Mouse (Mus musculus): ENCODE data around the gene Osbpl10. TPM values are rescaled to one million over a fixed set of nuclear protein-coding genes. Genes with fewer than 3 reads are reported as not detected.

Osbpl10 gene
- total RNA-seq, 2 experiments from 2014 or later: not detected

- ATAC-seq (replicated peaks; ENCODE audit: poor library complexity): no peak
These were observed 86.5 kb downstream of the Osbpl10 start for GRCm38 (mm10) chr9:115064834-115065233.

GRCm38 (mm10) chr9:115067071-115067470 is 88.7 kb downstream of the Osbpl10 start:
- ATAC-seq (replicated peaks; ENCODE audit: poor library complexity): no peak

GRCm38 (mm10) chr9:115075191-115075590 is 96.8 kb downstream of the Osbpl10 start:
- no peak for ATAC-seq (replicated peaks; ENCODE audit: poor library complexity)

GRCm38 (mm10) chr9:115088295-115088993 is 110.1 kb downstream of the Osbpl10 start:
- ATAC-seq (replicated peaks; ENCODE audit: poor library complexity): peak; percentile 100

DNA sequence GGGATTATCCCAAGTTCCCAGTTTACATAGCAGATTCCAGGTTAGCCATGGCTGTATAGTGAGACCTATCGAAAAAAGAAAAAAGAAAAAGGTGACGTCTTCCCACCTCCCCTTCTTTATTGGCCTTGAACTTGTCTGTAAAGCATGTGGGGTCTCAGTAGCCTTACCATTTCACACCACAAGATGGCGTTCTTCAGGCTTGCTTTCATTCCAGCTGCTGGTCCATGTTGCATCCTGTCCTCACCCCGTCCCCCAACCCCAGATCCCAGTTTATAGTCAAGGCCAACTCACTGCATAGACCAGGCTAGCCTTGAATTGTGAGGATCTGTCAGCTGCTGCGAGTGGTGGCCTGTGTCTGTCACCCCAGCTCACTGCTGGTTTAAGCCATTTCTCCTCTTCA is 111.3 kb downstream of the Osbpl10 start:
- no peak for ATAC-seq (replicated peaks; ENCODE audit: poor library complexity)

- no peak for ATAC-seq (replicated peaks; ENCODE audit: poor library complexity)
These were observed 118.1 kb downstream of the Osbpl10 start for GRCm38 (mm10) chr9:115096481-115096880.

DNA sequence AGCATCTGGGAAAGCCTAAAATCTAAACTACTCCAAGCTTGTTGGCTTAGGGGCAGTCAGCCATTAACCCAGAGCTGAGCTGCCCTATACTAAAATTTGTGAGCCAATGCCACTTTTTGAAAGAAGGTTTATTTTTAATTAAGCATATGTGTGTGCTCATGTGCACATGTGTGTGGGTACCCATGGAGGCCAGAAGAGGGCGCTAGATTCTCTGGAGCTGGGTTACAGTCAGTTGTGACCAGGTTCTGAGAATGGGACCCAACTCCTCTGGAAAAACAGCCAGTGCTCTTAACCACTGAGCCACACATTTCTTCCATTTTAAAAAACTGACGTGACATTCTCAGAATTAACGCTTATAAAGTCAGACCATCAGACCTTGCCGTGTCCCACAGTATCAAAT is 119.0 kb downstream of the Osbpl10 start:
- no peak for ATAC-seq (replicated peaks; ENCODE audit: poor library complexity)

DNA sequence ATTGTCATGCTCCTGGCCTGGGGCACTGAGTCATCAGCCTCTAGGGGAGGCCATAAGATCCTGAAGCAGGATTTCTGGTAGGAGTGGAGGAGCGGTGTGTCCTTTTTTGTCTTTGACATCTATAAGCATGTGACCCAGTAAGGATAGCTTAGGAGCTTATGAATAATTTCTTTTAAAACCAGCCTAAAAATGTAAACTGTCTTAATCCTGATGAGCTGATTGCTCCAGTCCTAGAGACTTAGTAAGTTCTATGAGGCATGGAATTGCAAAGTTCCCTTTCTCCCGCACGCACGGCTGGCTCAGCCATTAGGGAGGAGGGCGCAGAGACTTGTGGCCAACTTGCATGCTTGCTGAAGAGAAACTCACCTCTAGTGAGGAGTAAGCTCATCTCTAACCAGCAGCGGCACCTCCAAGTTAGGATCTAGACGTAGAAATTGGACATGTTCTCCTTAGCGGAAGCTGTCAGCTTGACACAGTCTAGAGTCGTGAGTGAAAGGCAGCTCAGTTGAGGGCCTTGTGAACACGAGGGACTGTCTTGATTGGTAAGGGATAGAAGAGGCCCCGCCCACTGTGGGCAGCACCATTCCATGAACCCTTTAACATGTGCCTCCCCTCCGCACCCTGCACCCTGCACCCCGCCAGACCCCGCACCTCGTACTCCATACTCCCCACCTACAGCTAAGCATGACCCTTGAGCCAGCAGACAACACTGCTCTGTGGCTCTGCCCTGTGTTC is 122.0 kb downstream of the Osbpl10 start:
- no peak for ATAC-seq (replicated peaks; ENCODE audit: poor library complexity)

DNA sequence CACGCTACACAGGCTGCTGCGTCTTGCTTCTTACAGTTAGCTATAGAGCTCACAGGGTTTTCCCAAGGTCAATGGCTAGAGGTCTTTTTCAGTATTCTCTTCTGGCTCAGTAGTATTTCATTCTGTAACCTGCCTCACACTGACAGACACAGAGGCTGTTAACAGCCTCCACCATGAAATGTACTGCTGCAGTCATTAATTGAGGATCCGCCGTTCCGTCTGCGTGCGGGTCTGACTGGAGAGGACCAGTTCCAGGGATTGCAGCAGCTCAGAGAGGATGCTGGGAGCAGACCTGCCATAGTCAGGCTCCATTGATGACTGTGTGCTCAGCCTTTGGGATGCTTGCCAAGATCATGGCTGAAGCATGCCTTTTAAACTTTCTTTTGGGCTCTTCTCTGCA is 129.1 kb downstream of the Osbpl10 start:
- ATAC-seq (replicated peaks; ENCODE audit: poor library complexity): no peak

- ATAC-seq (replicated peaks; ENCODE audit: poor library complexity): no peak
These were observed 132.3 kb downstream of the Osbpl10 start for GRCm38 (mm10) chr9:115110655-115111054.

DNA sequence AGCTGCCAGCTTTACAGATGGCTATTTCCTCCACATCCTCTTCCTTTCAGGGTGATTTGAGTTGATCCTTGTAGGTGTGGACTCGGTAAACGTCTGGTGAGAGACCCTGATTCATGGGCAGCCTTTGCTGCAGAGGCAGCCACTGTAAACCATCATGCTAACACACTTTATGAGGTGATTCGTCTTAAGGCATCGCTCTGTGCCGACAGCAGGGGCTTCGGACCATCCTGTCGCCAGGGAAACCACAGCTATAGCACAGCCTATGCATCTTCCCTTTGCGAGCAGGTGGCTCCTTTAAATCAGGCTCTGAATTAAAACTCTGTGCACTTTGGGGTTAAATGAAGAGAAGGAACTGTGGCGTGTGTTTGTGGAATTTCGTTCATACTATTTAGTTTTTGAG is 138.9 kb downstream of the Osbpl10 start:
- no peak for ATAC-seq (replicated peaks; ENCODE audit: poor library complexity)

DNA sequence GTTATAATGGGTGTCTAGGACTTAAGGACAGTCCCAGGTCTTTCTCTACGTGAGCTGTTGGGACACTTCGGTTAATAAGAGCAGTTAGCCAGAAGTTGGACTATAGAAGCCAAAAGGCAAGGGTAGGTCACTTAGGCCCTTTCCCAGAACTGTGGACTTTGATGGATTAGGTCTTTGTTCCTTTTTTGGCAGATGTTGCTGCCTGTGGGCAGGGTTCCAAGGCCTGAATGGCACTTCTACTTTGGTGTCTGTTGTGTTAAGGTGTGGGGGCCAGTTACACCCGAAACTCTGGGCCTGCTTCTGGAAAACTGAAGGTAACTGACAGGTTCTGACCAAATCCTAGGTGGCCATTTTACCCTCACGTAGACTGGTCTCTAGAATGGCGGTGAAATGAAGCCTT is 141.9 kb downstream of the Osbpl10 start:
- ATAC-seq (replicated peaks; ENCODE audit: poor library complexity): no peak

GRCm38 (mm10) chr9:115120678-115121224 is 142.4 kb downstream of the Osbpl10 start:
- no peak for ATAC-seq (replicated peaks; ENCODE audit: poor library complexity)

- ATAC-seq (replicated peaks; ENCODE audit: poor library complexity): no peak
These were observed 149.0 kb downstream of the Osbpl10 start for GRCm38 (mm10) chr9:115127342-115127741.

DNA sequence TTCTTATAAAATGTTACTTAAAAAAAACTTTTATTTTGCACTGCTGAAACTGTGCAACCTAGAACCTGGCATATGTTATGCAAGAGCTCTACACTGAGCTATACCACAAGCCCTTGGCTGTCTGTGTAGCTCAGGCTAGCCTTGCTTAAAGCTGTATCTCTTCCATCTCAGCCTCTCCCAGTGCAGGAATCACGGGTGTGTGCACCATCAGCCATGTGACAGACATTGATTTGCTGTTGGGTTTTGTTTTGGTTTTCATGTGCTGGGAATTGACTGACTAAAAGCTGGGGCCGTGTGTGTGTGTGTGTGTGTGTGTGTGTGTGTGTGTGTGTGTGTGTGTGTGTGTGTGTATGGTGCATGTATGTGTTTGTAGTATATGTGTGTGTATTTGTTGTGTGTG is 155.6 kb downstream of the Osbpl10 start:
- no peak for ATAC-seq (replicated peaks; ENCODE audit: poor library complexity)

DNA sequence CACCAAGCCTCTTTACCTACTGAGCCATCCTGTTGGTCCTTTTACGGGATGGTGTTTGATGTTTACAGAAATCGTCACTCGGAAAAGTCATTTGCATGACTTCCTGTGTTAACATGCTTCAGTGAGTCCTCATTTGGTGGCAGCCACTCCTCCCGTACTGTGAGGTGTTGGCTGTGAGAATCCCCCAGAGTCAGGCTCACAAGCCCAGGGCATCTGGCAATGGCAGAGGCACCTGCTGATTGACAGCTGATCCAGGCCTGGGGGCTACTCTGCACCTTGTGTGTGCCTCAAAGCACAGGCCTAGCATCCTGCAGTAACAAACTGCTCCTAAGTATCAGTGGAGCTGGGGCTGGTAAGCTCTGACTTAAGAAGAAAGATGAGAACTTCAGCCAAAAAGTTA is 156.4 kb downstream of the Osbpl10 start:
- no peak for ATAC-seq (replicated peaks; ENCODE audit: poor library complexity)

- no peak for ATAC-seq (replicated peaks; ENCODE audit: poor library complexity)
These were observed 157.0 kb downstream of the Osbpl10 start for GRCm38 (mm10) chr9:115135352-115135751.

GRCm38 (mm10) chr9:115137858-115138257 is 159.5 kb downstream of the Osbpl10 start:
- ATAC-seq (replicated peaks; ENCODE audit: poor library complexity): peak; percentile 90

GRCm38 (mm10) chr9:115139597-115140332 is 161.4 kb downstream of the Osbpl10 start:
- ATAC-seq (replicated peaks; ENCODE audit: poor library complexity): no peak

DNA sequence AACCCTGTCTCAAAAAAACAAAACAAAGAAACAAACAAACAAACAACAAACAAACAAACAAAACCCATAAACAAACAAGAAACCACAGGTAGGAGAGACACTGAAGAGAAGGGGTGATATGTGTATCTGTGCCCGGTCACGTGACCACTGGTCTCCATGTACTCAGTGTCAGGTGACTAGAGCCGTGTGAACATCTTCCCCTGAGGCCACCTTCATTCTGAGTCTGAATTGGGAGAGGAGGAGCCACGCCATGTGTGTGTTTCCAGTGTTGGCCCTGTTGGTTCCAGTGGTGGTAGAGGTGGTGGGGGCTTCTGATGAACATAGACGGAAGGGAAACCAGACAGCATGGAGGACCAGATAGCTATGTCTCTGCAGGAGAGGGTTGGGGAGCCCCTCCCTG is 168.8 kb downstream of the Osbpl10 start:
- no peak for ATAC-seq (replicated peaks; ENCODE audit: poor library complexity)

DNA sequence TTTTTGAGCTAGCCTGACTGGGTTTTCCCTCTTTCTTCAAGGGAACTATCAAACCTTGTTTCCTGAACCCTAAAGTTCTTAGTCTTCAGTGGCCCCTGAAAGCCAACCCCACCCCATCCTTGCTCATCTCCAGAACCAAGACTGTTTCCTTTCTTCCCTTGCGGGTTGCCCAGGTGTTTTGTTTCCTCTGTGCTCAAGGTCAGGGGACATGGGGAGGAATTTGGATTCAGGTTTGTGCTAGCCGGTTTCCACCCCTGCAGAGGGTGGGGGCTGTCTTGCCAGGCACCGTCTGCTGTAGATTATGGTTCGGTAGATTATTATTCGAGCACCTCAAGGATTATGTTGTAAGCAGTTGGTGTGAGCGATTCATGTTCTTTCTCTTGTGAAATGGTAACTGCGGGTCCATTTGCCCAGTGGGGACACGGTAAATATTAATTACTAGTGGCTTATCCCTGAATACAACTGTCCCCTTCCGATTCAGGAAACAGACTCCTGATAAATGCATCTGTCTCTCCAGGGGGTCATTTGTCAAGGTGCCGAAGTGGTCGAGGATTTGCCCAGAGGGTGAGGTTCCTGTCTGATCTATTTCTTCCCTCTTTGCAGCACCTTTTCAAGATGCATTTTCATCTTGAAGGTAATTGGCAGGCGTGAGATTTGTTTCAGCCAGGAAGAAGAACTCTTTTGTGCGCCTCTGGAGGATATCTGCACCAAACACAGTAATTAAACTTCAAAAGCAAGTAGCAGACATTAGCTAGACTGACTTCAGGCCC is 169.4 kb downstream of the Osbpl10 start:
- ATAC-seq (replicated peaks; ENCODE audit: poor library complexity): no peak

Data from megakaryocyte progenitor cell, adult 5-6 weeks (primary cell).